Mouse (Mus musculus) subcutaneous adipose tissue, adult 2 months (tissue): ENCODE measurements around the gene Tef. TPM values are rescaled to one million over a fixed set of nuclear protein-coding genes. Genes with fewer than 3 reads are reported as not detected.

Experiments used
- polyA plus RNA-seq: library from polyadenylated mRNA; depleted of rRNA; stranded (reverse); fragments of >200 nt; gene quantifications from 2 replicates; pipeline ENCODE4 v1.2.3, GENCODE M21; 2012; ENCODE audit warnings: low replicate concordance; rRNA removed

Tef gene
- polyA plus RNA-seq: 62.7 and 76.8 TPM in 2 replicates

GRCm38 (mm10) chr15:81802001-81802890 lies at the start of gene Tef:
Tef (plus strand) TSS chr15:81802421.

GRCm38 (mm10) chr15:81858517-81859329 lies 56.5 kb downstream of the Tef start, which contains the start of gene Tob2:
Tob2 (minus strand) TSS chr15:81858796.

GRCm38 (mm10) chr15:81871604-81872261 lies 69.5 kb downstream of the Tef start, which contains the start of gene Phf5a:
Phf5a (minus strand) TSS chr15:81871911.

GRCm38 (mm10) chr15:81872262-81873136 lies 70.3 kb downstream of the Tef start, which contains the start of gene Aco2:
Aco2 (plus strand) TSS chr15:81872309.

Other genes starting within 250 kb of the Tef start
- gene Ep300, start 217.1 kb upstream of the Tef start, polyA plus RNA-seq: 21.0 and 52.6 TPM in 2 replicates
- 14.6 and 18.1 TPM in 2 replicates for gene L3mbtl2, start 138.5 kb upstream of the Tef start, polyA plus RNA-seq
- gene Chadl, start 105.1 kb upstream of the Tef start, polyA plus RNA-seq: 3.9 and 7.4 TPM in 2 replicates
- 33.7 and 62.4 TPM in 2 replicates for gene Zc3h7b, start 57.4 kb upstream of the Tef start, polyA plus RNA-seq
- gene Rangap1, start 56.9 kb upstream of the Tef start, polyA plus RNA-seq: 22.6 and 40.1 TPM in 2 replicates
- 39.8 and 42.4 TPM in 2 replicates for gene Tob2, start 56.4 kb downstream of the Tef start, polyA plus RNA-seq
- gene Phf5a, start 69.5 kb downstream of the Tef start, polyA plus RNA-seq: 40.8 and 53.1 TPM in 2 replicates
- gene Aco2, start 69.9 kb downstream of the Tef start, polyA plus RNA-seq: 461 and 738 TPM in 2 replicates
- gene Polr3h, start 123.8 kb downstream of the Tef start, polyA plus RNA-seq: 20.3 and 22.0 TPM in 2 replicates
- 3.8 and 39.1 TPM in 2 replicates for gene Csdc2, start 134.3 kb downstream of the Tef start, polyA plus RNA-seq
- gene Pmm1, start 158.5 kb downstream of the Tef start, polyA plus RNA-seq: 109 and 124 TPM in 2 replicates
- not detected in 2 replicates for gene 1700029P11Rik, start 178.1 kb downstream of the Tef start, polyA plus RNA-seq
- gene Xrcc6, start 185.4 kb downstream of the Tef start, polyA plus RNA-seq: 23.3 and 33.3 TPM in 2 replicates
- gene Desi1, start 231.4 kb downstream of the Tef start, polyA plus RNA-seq: 28.1 and 41.7 TPM in 2 replicates
- gene Snu13, start 245.2 kb downstream of the Tef start, polyA plus RNA-seq: 50.4 and 75.6 TPM in 2 replicates